Mouse (Mus musculus) spleen, adult 18-20 months (tissue): ENCODE data around the gene Zfp69.

Experiments used
- DNase-seq, 2 experiments: peaks; one replicate each; pipeline ENCODE4 v3.0.0; 2022; ENCODE audit warnings: mixed read lengths in 2 of 2

Gene Zfp69

GRCm38 (mm10) chr4:120885208-120886120 is 66.0 kb downstream of the Zfp69 start:
- DNase-seq: no peak

DNA sequence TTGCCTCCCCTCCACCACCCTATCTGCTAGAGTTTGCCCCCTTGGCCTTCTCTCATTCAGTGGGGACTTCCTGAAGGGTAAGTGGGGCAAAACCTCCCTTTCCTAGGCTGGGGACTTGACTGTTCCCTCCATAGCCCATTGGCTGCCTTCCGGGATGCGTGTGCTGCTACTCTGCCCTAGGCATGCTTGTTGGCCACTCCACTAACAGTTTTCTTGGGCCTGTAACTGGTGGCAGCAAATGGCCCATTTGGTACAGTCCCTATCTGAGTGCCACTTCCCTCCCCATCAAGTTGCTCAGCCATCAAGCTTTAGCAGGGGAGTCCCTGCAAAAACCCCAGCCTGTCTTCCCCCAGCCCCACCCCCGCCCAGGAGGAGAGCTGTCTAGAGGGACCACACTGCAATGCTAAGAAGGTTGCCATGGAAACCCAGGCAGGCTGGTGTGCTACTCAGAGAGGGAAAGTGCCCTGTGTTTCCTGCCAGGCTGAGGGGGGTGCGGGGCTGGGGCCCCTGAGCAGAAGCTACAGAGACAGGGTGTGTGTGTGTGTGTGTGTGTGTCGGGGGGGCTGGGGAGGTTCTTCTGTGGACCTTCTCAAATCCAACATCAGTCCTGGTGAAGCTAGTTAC is 69.4 kb downstream of the Zfp69 start:
- DNase-seq: no peak

GRCm38 (mm10) chr4:120880731-120881432 is 70.6 kb downstream of the Zfp69 start:
- DNase-seq: no peak
